Mouse (Mus musculus) intestine, embryonic 14.5 days (tissue): Measurements from ENCODE around the gene Higd1a. TPM values are rescaled to one million over a fixed set of nuclear protein-coding genes. Genes with fewer than 3 reads are reported as not detected.

ENCODE experiments used
- ATAC-seq: fragments of 200-750 bp; cut with Nextera tagmentation; replicated peaks from 2 replicates; pipeline ENCODE4 v1.8.0; 2017; ENCODE audit warnings: low read depth, moderate number of reproducible peaks, moderate TSS enrichment, moderate library complexity; ENCODE audit not compliant: low FRiP score, low TSS enrichment
- DNase-seq: peaks from one replicate; pipeline ENCODE4 v3.0.0-alpha.2; 2018; ENCODE audit warnings: low spot score
- H3K27ac ChIP-seq: fragments of 300-500 bp; sonication (generic); 2 replicates; pipeline ENCODE4 v1.5.1; 2014; ENCODE audit warnings: low read depth, mild to moderate bottlenecking, control low read depth
- H3K27me3 ChIP-seq: fragments of 300-500 bp; sonication (generic); replicated peaks from 2 replicates; pipeline ENCODE4 v1.6.1; 2014; ENCODE audit warnings: low read length, control low read depth; ENCODE audit not compliant: control insufficient read depth, insufficient read depth
- H3K36me3 ChIP-seq: fragments of 300-500 bp; sonication (generic); 2 replicates; pipeline ENCODE4 v1.6.1; 2014; ENCODE audit warnings: low read length, control low read depth; ENCODE audit not compliant: control insufficient read depth, insufficient read depth
- H3K4me1 ChIP-seq: fragments of 300-500 bp; sonication (generic); replicated peaks from 2 replicates; pipeline ENCODE4 v1.6.1; 2014; ENCODE audit warnings: low read length, control low read depth, mixed read lengths; ENCODE audit not compliant: control insufficient read depth, insufficient read depth
- H3K4me2 ChIP-seq: fragments of 300-500 bp; sonication (generic); 2 replicates; pipeline ENCODE4 v1.6.1; 2014; ENCODE audit warnings: low read length
- H3K4me3 ChIP-seq: fragments of 300-500 bp; sonication (generic); 2 replicates; pipeline ENCODE4 v1.5.1; 2014; ENCODE audit warnings: low read depth, low read length, control low read depth, mixed read lengths
- H3K9ac ChIP-seq: fragments of 300-500 bp; sonication (generic); 2 replicates; pipeline ENCODE4 v1.6.1; 2014; ENCODE audit warnings: mild to moderate bottlenecking, low read length
- H3K9me3 ChIP-seq: fragments of 300-500 bp; sonication (generic); 2 replicates; pipeline ENCODE4 v1.6.1; 2016; ENCODE audit warnings: low read length, control low read depth; ENCODE audit not compliant: control insufficient read depth
- WGBS: fragments of 180-500 bp; shearing (Covaris S2); extraction: QIAGEN DNeasy Blood & Tissue Kit; methylation state at CpG from one replicate; pipeline ENCODE4 v1.1.7; 2014; 5-methylcytosine and 5-hydroxymethylcytosine counted together
- polyA plus RNA-seq: library from polyadenylated mRNA; unstranded; fragments of >200 nt; fragmentation: Nextera tagmentation; extraction: Ambion mirVana; gene quantifications from 2 replicates; pipeline ENCODE4 v1.2.1, GENCODE M21; 2014

Gene Higd1a
- polyA plus RNA-seq, 1 experiment from 2014 or later, result 190 TPM

GRCm38 (mm10) chr9:121869973-121870515 is 11.9 kb upstream of the Higd1a start:
- Histone ChIP-seq H3K4me1 (peaks cover 15% of the 10 kb centered on the region), H3K4me2 (no peak overlapping the region), H3K4me3 (no peak overlapping the region), H3K9ac (no peak overlapping the region), H3K9me3 (no peaks in the 10 kb centered on the region), H3K36me3 (no peaks in the 10 kb centered on the region), H3K27ac (no peak overlapping the region), H3K27me3 (no peaks in the 10 kb centered on the region)
- WGBS, result 43% methylated on average over 4 of the region's 4 CpGs
- ATAC-seq (0 out of 2 replicates have a peak, but pooled peaks have one; percentile 28), DNase-seq (no peak)

DNA sequence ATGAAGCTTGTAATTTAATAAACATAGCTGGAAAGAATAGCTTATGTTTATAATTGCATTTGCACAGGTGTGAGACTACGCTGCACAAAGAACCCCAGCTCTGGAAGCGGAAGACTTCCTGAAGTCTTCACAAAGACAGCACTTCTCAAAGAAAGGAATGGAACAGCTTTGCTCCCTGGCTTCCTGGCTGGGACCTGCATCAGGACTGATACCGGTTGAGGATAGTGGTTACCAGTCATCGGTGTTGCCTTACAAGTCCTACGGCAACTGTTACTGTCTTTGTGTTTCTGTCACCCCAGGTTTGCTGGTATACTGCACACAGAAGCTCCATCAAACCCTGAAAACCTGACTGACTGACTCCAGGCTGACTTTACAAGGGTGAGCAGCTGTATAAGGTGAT is 11.3 kb upstream of the Higd1a start:
- DNase-seq (no peak), ATAC-seq (no peak)
- H3K27ac ChIP-seq, result no peak overlapping the region
- H3K36me3 ChIP-seq, result no peaks in the 10 kb centered on the region
- no peak overlapping the region for H3K9ac ChIP-seq
- peaks cover 17% of the 10 kb centered on the region for H3K4me1 ChIP-seq
- no peak overlapping the region for H3K4me3 ChIP-seq
- no peaks in the 10 kb centered on the region for H3K9me3 ChIP-seq
- 75% methylated on average over 5 of the region's 5 CpGs for WGBS
- no peaks in the 10 kb centered on the region for H3K27me3 ChIP-seq
- H3K4me2 ChIP-seq, result no peak overlapping the region

DNA sequence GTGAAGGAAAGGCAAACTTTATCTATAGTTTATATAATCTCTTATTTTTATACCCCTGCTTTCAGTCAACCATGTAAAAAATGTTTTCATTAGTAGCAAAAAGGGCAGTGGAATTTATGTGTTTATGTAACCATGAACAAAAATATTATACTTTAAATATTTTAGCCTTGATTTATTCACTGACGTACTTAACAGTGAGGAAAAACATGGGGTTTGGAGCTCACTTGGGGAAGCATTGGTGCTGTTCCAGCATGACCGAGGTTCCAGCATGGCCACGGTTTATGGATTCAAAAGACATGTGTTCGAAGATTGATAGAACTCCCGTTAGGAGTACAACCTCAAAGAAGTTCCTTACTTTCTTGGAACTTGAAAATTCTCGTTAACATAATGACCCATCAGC is 10.1 kb upstream of the Higd1a start:
- ATAC-seq, result no peak
- Histone ChIP-seq H3K27me3 (no peaks in the 10 kb centered on the region), H3K4me3 (no peak overlapping the region), H3K9ac (no peak overlapping the region), H3K9me3 (no peaks in the 10 kb centered on the region), H3K4me1 (peaks cover 18% of the 10 kb centered on the region), H3K4me2 (no peak overlapping the region), H3K36me3 (no peaks in the 10 kb centered on the region), H3K27ac (no peak overlapping the region)
- no peak for DNase-seq
- 55% methylated on average over 6 of the region's 6 CpGs for WGBS

- H3K4me3 ChIP-seq, result no peak overlapping the region
- WGBS, result 54% methylated on average over 6 of the region's 6 CpGs
- H3K36me3 ChIP-seq, result no peaks in the 10 kb centered on the region
- no peak overlapping the region for H3K9ac ChIP-seq
- peaks cover 18% of the 10 kb centered on the region for H3K4me1 ChIP-seq
- H3K27ac ChIP-seq, result peak overlapping the region; percentile 29; the same call in 1 of the 2 replicates
- no peak overlapping the region for H3K4me2 ChIP-seq
- no peak for DNase-seq
- ATAC-seq, result no peak
- H3K9me3 ChIP-seq, result no peaks in the 10 kb centered on the region
- no peaks in the 10 kb centered on the region for H3K27me3 ChIP-seq
Observed at GRCm38 (mm10) chr9:121867632-121868031, 9.5 kb upstream of the Higd1a start.

- ATAC-seq (0 out of 2 replicates have a peak, but pooled peaks have one; percentile 28), DNase-seq (no peak)
- peaks cover 18% of the 10 kb centered on the region for H3K4me1 ChIP-seq
- H3K9me3 ChIP-seq, result no peaks in the 10 kb centered on the region
- no peak overlapping the region for H3K4me3 ChIP-seq
- H3K27ac ChIP-seq, result no peak overlapping the region
- no peak overlapping the region for H3K9ac ChIP-seq
- 34% methylated on average over 3 of the region's 3 CpGs for WGBS
- H3K36me3 ChIP-seq, result no peaks in the 10 kb centered on the region
- no peaks in the 10 kb centered on the region for H3K27me3 ChIP-seq
- H3K4me2 ChIP-seq, result no peak overlapping the region
Observed at GRCm38 (mm10) chr9:121865425-121866008, 7.4 kb upstream of the Higd1a start.

DNA sequence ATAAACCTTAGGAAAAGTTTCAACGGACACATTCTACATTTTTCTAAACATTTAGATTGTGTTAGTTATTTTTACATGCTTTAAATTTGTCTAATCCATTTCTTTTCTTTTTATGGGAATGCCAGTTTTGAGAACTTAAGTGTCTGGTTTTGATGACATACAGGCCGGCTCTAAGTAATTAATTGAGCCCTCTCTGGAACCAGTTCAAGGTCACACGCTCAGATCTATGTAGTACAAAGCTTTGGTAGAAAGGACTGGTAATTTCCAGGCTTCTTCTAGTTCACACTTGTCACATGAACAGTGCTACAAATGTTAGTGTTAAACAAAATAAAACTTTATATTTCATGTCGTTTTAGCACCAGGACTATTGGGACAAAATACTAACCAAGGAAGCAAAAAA is 6.7 kb upstream of the Higd1a start:
- Histone ChIP-seq H3K9me3 (no peaks in the 10 kb centered on the region), H3K4me2 (no peak overlapping the region), H3K36me3 (no peaks in the 10 kb centered on the region), H3K27me3 (no peaks in the 10 kb centered on the region), H3K4me3 (no peak overlapping the region), H3K27ac (no peak overlapping the region), H3K9ac (no peak overlapping the region), H3K4me1 (peaks cover 18% of the 10 kb centered on the region)
- DNase-seq (no peak), ATAC-seq (no peak)
- WGBS, result 36% methylated on average over 4 of the region's 4 CpGs

- Histone ChIP-seq H3K27me3 (no peaks in the 10 kb centered on the region), H3K4me3 (no peak overlapping the region), H3K4me2 (no peak overlapping the region), H3K4me1 (peaks cover 16% of the 10 kb centered on the region), H3K36me3 (no peaks in the 10 kb centered on the region), H3K9ac (no peak overlapping the region), H3K9me3 (no peaks in the 10 kb centered on the region), H3K27ac (no peak overlapping the region)
- ATAC-seq (no peak), DNase-seq (no peak)
- WGBS, result 88% methylated on average over 2 of the region's 2 CpGs
Observed at GRCm38 (mm10) chr9:121860921-121861320, 2.8 kb upstream of the Higd1a start.

GRCm38 (mm10) chr9:121859345-121859744 is 1.2 kb upstream of the Higd1a start:
- H3K36me3 ChIP-seq, result no peaks in the 10 kb centered on the region
- no peaks in the 10 kb centered on the region for H3K9me3 ChIP-seq
- 0 out of 2 replicates have a peak, but pooled peaks cover 6% of the 10 kb centered on the region for H3K4me1 ChIP-seq
- H3K4me2 ChIP-seq, result no peak overlapping the region
- H3K27me3 ChIP-seq, result no peaks in the 10 kb centered on the region
- H3K4me3 ChIP-seq, result no peak overlapping the region
- WGBS, result 96% methylated on average over 2 of the region's 2 CpGs
- no peak overlapping the region for H3K9ac ChIP-seq
- DNase-seq, result no peak
- no peak for ATAC-seq
- H3K27ac ChIP-seq, result no peak overlapping the region
